Mouse (Mus musculus) lung, adult 2 months (tissue): Measurements from ENCODE around the gene Plet1.

ENCODE experiments used
- CTCF ChIP-seq: fragments of 200-500 bp; IDR thresholded peaks from 2 replicates; pipeline ENCODE4 v1.5.1; 2011; ENCODE audit warnings: mild to moderate bottlenecking, low read length, control low read depth; ENCODE audit not compliant: insufficient read depth
- POLR2A ChIP-seq: fragments of 200-500 bp; IDR thresholded peaks from 2 replicates; pipeline ENCODE4 v1.6.1; 2011; ENCODE audit warnings: low read depth, mild to moderate bottlenecking, control low read depth, low read length, borderline replicate concordance; ENCODE audit errors: extremely low read depth

DNA sequence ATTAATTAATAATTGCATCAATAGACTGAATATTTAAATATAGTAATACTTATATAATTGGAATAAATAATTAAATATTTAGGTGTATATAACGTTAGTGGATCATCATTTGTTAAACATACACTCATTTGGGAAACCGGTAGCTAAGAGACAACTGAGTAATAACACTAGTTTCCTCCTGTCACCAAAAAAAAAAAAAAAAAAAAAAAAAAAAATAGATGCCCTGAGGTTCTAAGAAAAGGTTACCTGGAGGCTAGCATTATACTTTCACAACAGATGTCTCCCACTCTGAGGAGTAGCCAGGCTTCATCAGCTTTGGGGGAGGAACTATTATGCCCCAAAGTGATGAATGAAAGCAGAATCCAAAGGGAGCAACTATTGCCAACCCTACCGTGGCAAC is 5.5 kb downstream of the Plet1 start:
- TF ChIP-seq CTCF (no peak), POLR2A (no peak)
